Mouse (Mus musculus): ENCODE data around the gene Gbe1. TPM values are rescaled to one million over a fixed set of nuclear protein-coding genes. Genes with fewer than 3 reads are reported as not detected.

The Gbe1 gene
- polyA plus RNA-seq, 1 experiment from 2014 or later = 22.9 TPM

- Histone ChIP-seq H3K27ac (no peak overlapping the region), H3K4me1 (no peaks in the 10 kb centered on the region), H3K4me3 (no peak overlapping the region), H3K36me3 (0 out of 2 replicates have a peak, but pooled peaks cover 2% of the 10 kb centered on the region), H3K27me3 (ENCODE audit: low read depth, poor library complexity, severe bottlenecking) (no peaks in the 10 kb centered on the region), H3K9me3 (replicated peaks) (no peaks in the 10 kb centered on the region)
- DNase-seq (ENCODE audit: low spot score) = no peak
- WGBS = 92% methylated on average over 1 of the region's 1 CpGs
Observed at GRCm38 (mm10) chr16:70385494-70385893, 71.7 kb downstream of the Gbe1 start.

- WGBS = 98% methylated on average over 2 of the region's 2 CpGs
- H3K4me3 ChIP-seq = no peak overlapping the region
- H3K4me1 ChIP-seq = no peaks in the 10 kb centered on the region
- H3K27ac ChIP-seq = no peak overlapping the region
- H3K36me3 ChIP-seq = no peaks in the 10 kb centered on the region
- no peak for DNase-seq (ENCODE audit: low spot score)
- no peaks in the 10 kb centered on the region for H3K27me3 ChIP-seq (ENCODE audit: low read depth, poor library complexity, severe bottlenecking)
- H3K9me3 ChIP-seq (replicated peaks) = no peaks in the 10 kb centered on the region
Observed at GRCm38 (mm10) chr16:70387385-70387784, 73.6 kb downstream of the Gbe1 start.

GRCm38 (mm10) chr16:70395276-70395675 is 81.5 kb downstream of the Gbe1 start:
- 81% methylated on average over 3 of the region's 3 CpGs for WGBS
- DNase-seq (ENCODE audit: low spot score) = no peak
- no peaks in the 10 kb centered on the region for H3K27me3 ChIP-seq (ENCODE audit: low read depth, poor library complexity, severe bottlenecking)
- no peaks in the 10 kb centered on the region for H3K9me3 ChIP-seq (replicated peaks)
- no peak overlapping the region for H3K4me3 ChIP-seq
- no peak overlapping the region for H3K27ac ChIP-seq
- H3K36me3 ChIP-seq = no peaks in the 10 kb centered on the region
- no peaks in the 10 kb centered on the region for H3K4me1 ChIP-seq

- Histone ChIP-seq H3K27ac (no peak overlapping the region), H3K4me1 (no peaks in the 10 kb centered on the region), H3K4me3 (no peak overlapping the region), H3K27me3 (ENCODE audit: low read depth, poor library complexity, severe bottlenecking) (no peaks in the 10 kb centered on the region), H3K36me3 (no peaks in the 10 kb centered on the region), H3K9me3 (replicated peaks) (no peaks in the 10 kb centered on the region)
- 94% methylated on average over 2 of the region's 2 CpGs for WGBS
- no peak for DNase-seq (ENCODE audit: low spot score)
Observed at GRCm38 (mm10) chr16:70407780-70408179, 94.0 kb downstream of the Gbe1 start.

GRCm38 (mm10) chr16:70421077-70421476 is 107.3 kb downstream of the Gbe1 start:
- H3K36me3 ChIP-seq = no peaks in the 10 kb centered on the region
- WGBS = 78% methylated on average over 3 of the region's 3 CpGs
- H3K4me3 ChIP-seq = no peak overlapping the region
- no peaks in the 10 kb centered on the region for H3K9me3 ChIP-seq (replicated peaks)
- no peaks in the 10 kb centered on the region for H3K27me3 ChIP-seq (ENCODE audit: low read depth, poor library complexity, severe bottlenecking)
- H3K4me1 ChIP-seq = no peaks in the 10 kb centered on the region
- DNase-seq (ENCODE audit: low spot score) = no peak
- H3K27ac ChIP-seq = no peak overlapping the region

- Histone ChIP-seq H3K27me3 (ENCODE audit: low read depth, poor library complexity, severe bottlenecking) (no peaks in the 10 kb centered on the region), H3K27ac (no peak overlapping the region), H3K36me3 (no peaks in the 10 kb centered on the region), H3K4me1 (no peaks in the 10 kb centered on the region), H3K9me3 (replicated peaks) (no peaks in the 10 kb centered on the region), H3K4me3 (no peak overlapping the region)
- DNase-seq (ENCODE audit: low spot score) = no peak
- WGBS = 76% methylated on average over 6 of the region's 6 CpGs
Observed at GRCm38 (mm10) chr16:70449520-70449919, 135.8 kb downstream of the Gbe1 start.

GRCm38 (mm10) chr16:70475583-70475982 is 161.8 kb downstream of the Gbe1 start:
- 84% methylated on average over 2 of the region's 3 CpGs for WGBS
- no peaks in the 10 kb centered on the region for H3K9me3 ChIP-seq (replicated peaks)

GRCm38 (mm10) chr16:70476161-70476560 is 162.4 kb downstream of the Gbe1 start:
- Histone ChIP-seq H3K27ac (no peak overlapping the region), H3K36me3 (no peaks in the 10 kb centered on the region), H3K4me1 (no peaks in the 10 kb centered on the region), H3K9me3 (replicated peaks) (no peaks in the 10 kb centered on the region), H3K4me3 (no peak overlapping the region), H3K27me3 (ENCODE audit: low read depth, poor library complexity, severe bottlenecking) (no peaks in the 10 kb centered on the region)
- 85% methylated on average over 4 of the region's 4 CpGs for WGBS
- no peak for DNase-seq (ENCODE audit: low spot score)

More at GRCm38 (mm10) chr16:70475583-70475982, 161.8 kb downstream of the Gbe1 start:
- Histone ChIP-seq H3K27me3 (ENCODE audit: low read depth, poor library complexity, severe bottlenecking) (no peaks in the 10 kb centered on the region), H3K4me1 (no peaks in the 10 kb centered on the region), H3K4me3 (no peak overlapping the region), H3K27ac (no peak overlapping the region), H3K36me3 (no peaks in the 10 kb centered on the region)
- no peak for DNase-seq (ENCODE audit: low spot score)

GRCm38 (mm10) chr16:70480494-70480893 is 166.7 kb downstream of the Gbe1 start:
- no peak for DNase-seq (ENCODE audit: low spot score)
- H3K27ac ChIP-seq = no peak overlapping the region
- H3K9me3 ChIP-seq (replicated peaks) = no peaks in the 10 kb centered on the region
- no peaks in the 10 kb centered on the region for H3K4me1 ChIP-seq
- no peaks in the 10 kb centered on the region for H3K36me3 ChIP-seq
- H3K27me3 ChIP-seq (ENCODE audit: low read depth, poor library complexity, severe bottlenecking) = no peaks in the 10 kb centered on the region
- 88% methylated on average over 3 of the region's 3 CpGs for WGBS
- H3K4me3 ChIP-seq = no peak overlapping the region

GRCm38 (mm10) chr16:70506457-70506856 is 192.7 kb downstream of the Gbe1 start:
- H3K27me3 ChIP-seq (ENCODE audit: low read depth, poor library complexity, severe bottlenecking) = no peaks in the 10 kb centered on the region
- no peak for DNase-seq (ENCODE audit: low spot score)
- H3K4me1 ChIP-seq = no peaks in the 10 kb centered on the region
- H3K36me3 ChIP-seq = no peaks in the 10 kb centered on the region
- H3K9me3 ChIP-seq (replicated peaks) = no peaks in the 10 kb centered on the region
- H3K27ac ChIP-seq = no peak overlapping the region
- WGBS = 68% methylated on average over 1 of the region's 1 CpGs
- no peak overlapping the region for H3K4me3 ChIP-seq

- Histone ChIP-seq H3K9me3 (replicated peaks) (no peaks in the 10 kb centered on the region), H3K27ac (no peak overlapping the region), H3K36me3 (no peaks in the 10 kb centered on the region), H3K4me1 (no peaks in the 10 kb centered on the region), H3K27me3 (ENCODE audit: low read depth, poor library complexity, severe bottlenecking) (no peaks in the 10 kb centered on the region), H3K4me3 (no peak overlapping the region)
- DNase-seq (ENCODE audit: low spot score) = no peak
- WGBS = 82% methylated on average over 3 of the region's 3 CpGs
Observed at GRCm38 (mm10) chr16:70510938-70511337, 197.2 kb downstream of the Gbe1 start.

- no peaks in the 10 kb centered on the region for H3K9me3 ChIP-seq (replicated peaks)
- no peak for DNase-seq (ENCODE audit: low spot score)
- no peaks in the 10 kb centered on the region for H3K27me3 ChIP-seq (ENCODE audit: low read depth, poor library complexity, severe bottlenecking)
- no peak overlapping the region for H3K4me3 ChIP-seq
- WGBS = 83% methylated on average over 2 of the region's 2 CpGs
- no peak overlapping the region for H3K27ac ChIP-seq
- peaks cover 4% of the 10 kb centered on the region; the same call in 1 of the 2 replicates for H3K4me1 ChIP-seq
- no peaks in the 10 kb centered on the region for H3K36me3 ChIP-seq
Observed at GRCm38 (mm10) chr16:70522861-70523260, 209.1 kb downstream of the Gbe1 start.

- Histone ChIP-seq H3K36me3 (no peaks in the 10 kb centered on the region), H3K9me3 (replicated peaks) (no peaks in the 10 kb centered on the region), H3K27me3 (ENCODE audit: low read depth, poor library complexity, severe bottlenecking) (no peaks in the 10 kb centered on the region), H3K27ac (no peak overlapping the region), H3K4me1 (peaks cover 4% of the 10 kb centered on the region; the same call in 1 of the 2 replicates), H3K4me3 (no peak overlapping the region)
- WGBS = 88% methylated on average over 8 of the region's 8 CpGs
- no peak for DNase-seq (ENCODE audit: low spot score)
Observed at GRCm38 (mm10) chr16:70523566-70523965, 209.8 kb downstream of the Gbe1 start.

GRCm38 (mm10) chr16:70524273-70524672 is 210.5 kb downstream of the Gbe1 start:
- 92% methylated on average over 4 of the region's 4 CpGs for WGBS
- no peak overlapping the region for H3K27ac ChIP-seq
- DNase-seq (ENCODE audit: low spot score) = no peak
- no peaks in the 10 kb centered on the region for H3K27me3 ChIP-seq (ENCODE audit: low read depth, poor library complexity, severe bottlenecking)
- no peak overlapping the region for H3K4me3 ChIP-seq
- H3K36me3 ChIP-seq = no peaks in the 10 kb centered on the region
- H3K4me1 ChIP-seq = peaks cover 4% of the 10 kb centered on the region; the same call in 1 of the 2 replicates
- H3K9me3 ChIP-seq (replicated peaks) = no peaks in the 10 kb centered on the region
